Mouse (Mus musculus) right cerebral cortex, postnatal 10 days (tissue): ENCODE results near the gene Srrm2.
A peak's percentile ranks its signal among the peaks of the same experiment; 100 is the strongest.

Experiments
- DNase-seq, 2 experiments: peaks; one replicate each; pipeline ENCODE4 v3.0.0; 2021; ENCODE audit warnings: low spot score in 2 of 2

Gene Srrm2

GRCm38 (mm10) chr17:23853292-23853691 lies 63.0 kb downstream of the Srrm2 start:
- peak in 1 of 2 experiments; percentile 60 for DNase-seq

GRCm38 (mm10) chr17:23854229-23854765 lies 64.0 kb downstream of the Srrm2 start:
- no peak for DNase-seq

GRCm38 (mm10) chr17:23857193-23857592 lies 66.9 kb downstream of the Srrm2 start:
- DNase-seq: no peak

- DNase-seq: no peak
These were observed 67.6 kb downstream of the Srrm2 start for GRCm38 (mm10) chr17:23857913-23858312.

- no peak for DNase-seq
These were observed 72.6 kb downstream of the Srrm2 start for GRCm38 (mm10) chr17:23862926-23863325.

GRCm38 (mm10) chr17:23867756-23868155 lies 77.4 kb downstream of the Srrm2 start, which contains the start of gene Prss21:
Prss21 (plus strand) TSS chr17:23868056.
- no peak for DNase-seq

- DNase-seq: no peak
These were observed 78.2 kb downstream of the Srrm2 start for GRCm38 (mm10) chr17:23868513-23868912.
